Mouse (Mus musculus) MEL-GATA-1-ER (cell line): Measurements from ENCODE around the gene Rbmy.
"Not testable (repeated sequence)": the region's sequence is repeated elsewhere in the genome, so short reads cannot be mapped to it uniquely, and the experiment has no call there.

Source experiments
- DNase-seq: peaks from one replicate; pipeline ENCODE4 v3.0.0-alpha.2; 2012; ENCODE audit warnings: low read depth; ENCODE audit errors: extremely low read depth

Gene Rbmy

GRCm38 (mm10) chrY:2830380-2830779 is at the start of gene Rbmy, which contains the start of gene Gm10256:
Gene Rbmy (plus strand): TSS chrY:2830680.
Gene Gm10256 (plus strand): TSS chrY:2830699.
- not testable (repeated sequence) for DNase-seq

- not testable (repeated sequence) for DNase-seq
Observed at GRCm38 (mm10) chrY:2796105-2796504, 34.4 kb upstream of the Rbmy start, which contains the start of gene Gm4064. Gene Gm4064 (minus strand): TSS chrY:2796205.
